Mouse (Mus musculus) cortical plate, adult 2 months (tissue): Measurements from ENCODE around the gene Tnrc18.

Experiments
- CTCF ChIP-seq: fragments of 200-500 bp; IDR thresholded peaks from 2 replicates; pipeline ENCODE4 v1.5.1; 2011; ENCODE audit warnings: mild to moderate bottlenecking, control low read depth, low read length; ENCODE audit not compliant: insufficient read depth; ENCODE audit errors: extremely low read depth
- POLR2A ChIP-seq: fragments of 200-500 bp; IDR thresholded peaks from 2 replicates; pipeline ENCODE4 v1.6.1; 2011; ENCODE audit warnings: mild to moderate bottlenecking, low read length, control low read depth; ENCODE audit not compliant: insufficient read depth; ENCODE audit errors: extremely low read depth

DNA sequence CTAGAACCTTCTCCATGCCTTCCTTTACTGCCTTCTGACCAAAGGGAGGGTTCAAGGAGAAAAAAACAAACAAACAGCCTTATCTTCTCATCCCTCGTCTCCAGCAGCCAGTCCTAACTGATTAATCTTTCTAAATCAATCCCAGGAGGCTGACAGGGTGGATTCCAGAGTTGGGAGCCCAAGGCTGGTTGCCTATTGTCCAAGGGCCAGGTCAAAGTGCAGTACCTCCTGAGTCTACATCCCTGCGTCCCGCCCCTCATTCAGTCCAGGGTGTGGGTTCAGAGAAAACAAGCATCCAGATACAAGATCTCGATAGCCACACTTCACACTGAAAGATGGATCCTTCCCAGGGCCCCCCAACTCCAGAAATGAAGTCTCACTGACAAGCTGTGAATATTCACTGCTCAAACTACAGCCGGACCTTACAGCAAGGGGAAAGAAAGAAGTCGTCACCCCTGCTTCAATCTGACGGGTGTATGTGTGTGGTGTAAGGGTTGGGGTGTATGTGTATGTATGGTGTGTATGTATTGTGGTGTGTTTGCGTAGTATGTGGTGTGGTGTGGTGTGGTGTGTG, 5.5 kb downstream of the Tnrc18 start:
- TF ChIP-seq CTCF (no peak), POLR2A (no peak)
